Mouse (Mus musculus) fat pad, adult 2 months (tissue): ENCODE results near the gene Fibp.

Source experiments
- DNase-seq: peaks from one replicate; pipeline ENCODE4 v3.0.0-alpha.2; 2011; ENCODE audit warnings: low read depth, low spot score; ENCODE audit errors: extremely low read depth

Gene Fibp

DNA sequence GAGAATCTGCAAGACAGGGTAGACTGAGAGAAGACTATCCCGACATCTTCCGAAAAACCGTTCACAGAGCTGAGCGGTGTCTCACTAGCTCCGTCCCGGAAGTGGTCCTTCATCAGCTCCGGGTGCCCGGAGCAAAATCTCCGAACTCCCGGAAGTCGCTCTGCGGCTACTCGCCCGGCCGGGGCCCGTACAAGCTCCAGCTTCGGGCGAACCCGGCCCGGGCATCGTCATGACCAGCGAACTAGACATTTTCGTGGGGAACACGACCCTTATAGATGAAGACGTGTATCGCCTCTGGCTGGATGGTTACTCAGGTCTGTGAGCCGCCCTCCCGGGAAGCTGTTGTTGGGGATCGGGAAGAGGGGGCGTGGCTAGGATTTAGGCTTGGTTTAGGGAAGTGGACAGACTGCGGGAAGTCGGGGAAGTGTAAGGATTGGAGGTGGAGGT, at the start of gene Fibp:
Gene Fibp, plus strand, starts transcription at position 151 of the 447 bp plus-strand sequence.
- DNase-seq = no peak

DNA sequence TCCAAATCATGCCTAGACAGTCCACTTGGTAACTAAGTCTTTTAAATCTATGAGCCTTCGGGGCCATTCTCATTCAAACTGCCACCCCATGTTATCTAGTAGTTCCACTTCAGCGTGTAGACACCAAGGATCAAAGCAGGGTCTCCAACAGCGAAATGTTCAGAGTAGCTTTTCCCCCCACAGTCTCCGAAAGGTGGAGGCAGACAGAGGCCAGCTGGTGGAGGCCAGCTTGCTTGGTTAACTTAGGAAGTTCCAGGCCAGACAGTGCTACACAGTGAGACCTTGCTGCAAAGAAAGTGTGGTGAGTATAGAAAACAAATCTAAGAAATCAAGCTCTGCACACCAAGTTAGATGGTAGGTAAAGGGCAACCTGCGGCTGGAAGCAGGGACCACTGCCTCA, 49.8 kb upstream of the Fibp start:
- DNase-seq = no peak

DNA sequence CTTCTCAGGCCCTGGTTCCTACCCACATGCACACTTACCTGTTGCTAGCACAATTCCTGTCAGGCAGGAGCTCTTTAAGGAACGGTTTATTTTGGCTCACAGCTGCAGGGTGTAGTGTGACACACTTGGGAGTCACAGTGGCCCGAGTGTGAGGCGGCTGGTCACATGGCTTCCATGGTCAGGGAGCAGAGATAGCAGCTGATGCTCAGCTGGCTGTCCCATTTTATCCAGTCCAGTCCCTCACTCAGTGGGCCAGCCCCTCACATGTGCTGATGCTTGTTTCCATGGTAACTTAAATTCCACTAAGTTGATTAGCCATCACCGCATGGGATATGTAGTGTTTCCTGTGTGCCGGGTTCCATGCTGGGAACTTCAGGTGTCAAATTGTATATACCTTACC, 48.5 kb upstream of the Fibp start:
- no peak for DNase-seq

DNA sequence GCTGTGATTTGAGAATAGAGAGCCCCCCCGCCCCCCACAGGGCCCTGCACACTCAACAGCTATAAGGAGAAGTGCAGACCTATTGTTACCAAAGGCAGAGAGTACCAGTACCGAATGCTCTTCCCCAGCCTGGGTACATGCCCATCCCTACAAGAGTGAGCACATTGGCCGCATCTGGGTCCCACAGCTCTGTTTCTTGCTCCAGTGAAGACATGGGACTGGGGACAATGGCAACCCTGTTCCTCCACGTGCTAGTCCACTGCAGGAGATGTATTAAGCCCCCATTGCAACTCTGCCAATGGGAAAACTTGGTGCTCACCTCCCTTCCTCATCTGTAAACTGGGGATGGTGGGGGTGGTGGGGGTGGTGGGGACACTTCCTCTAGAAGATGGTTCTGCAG, 46.6 kb upstream of the Fibp start:
- no peak for DNase-seq

DNA sequence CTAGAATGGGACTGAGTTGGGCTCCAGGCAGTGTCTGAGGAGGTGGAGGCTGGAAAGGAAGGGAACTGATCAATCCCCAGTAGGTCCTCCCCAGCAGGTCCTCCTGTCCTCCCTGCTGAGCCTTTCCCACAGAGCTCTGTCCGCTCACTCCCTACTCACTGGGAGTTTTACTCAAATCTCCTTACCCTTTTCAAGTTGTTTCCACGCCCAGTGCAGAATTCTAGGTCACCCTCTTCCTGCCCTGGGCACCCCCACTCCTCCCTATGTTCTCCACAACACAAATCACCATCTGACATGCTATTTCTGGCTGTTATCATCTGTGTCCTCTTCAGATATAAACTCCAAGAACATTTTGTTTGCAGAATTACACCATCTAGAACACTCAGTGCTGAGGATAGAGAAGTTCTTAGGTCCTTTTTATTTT, 45.9 kb upstream of the Fibp start:
- no peak for DNase-seq

DNA sequence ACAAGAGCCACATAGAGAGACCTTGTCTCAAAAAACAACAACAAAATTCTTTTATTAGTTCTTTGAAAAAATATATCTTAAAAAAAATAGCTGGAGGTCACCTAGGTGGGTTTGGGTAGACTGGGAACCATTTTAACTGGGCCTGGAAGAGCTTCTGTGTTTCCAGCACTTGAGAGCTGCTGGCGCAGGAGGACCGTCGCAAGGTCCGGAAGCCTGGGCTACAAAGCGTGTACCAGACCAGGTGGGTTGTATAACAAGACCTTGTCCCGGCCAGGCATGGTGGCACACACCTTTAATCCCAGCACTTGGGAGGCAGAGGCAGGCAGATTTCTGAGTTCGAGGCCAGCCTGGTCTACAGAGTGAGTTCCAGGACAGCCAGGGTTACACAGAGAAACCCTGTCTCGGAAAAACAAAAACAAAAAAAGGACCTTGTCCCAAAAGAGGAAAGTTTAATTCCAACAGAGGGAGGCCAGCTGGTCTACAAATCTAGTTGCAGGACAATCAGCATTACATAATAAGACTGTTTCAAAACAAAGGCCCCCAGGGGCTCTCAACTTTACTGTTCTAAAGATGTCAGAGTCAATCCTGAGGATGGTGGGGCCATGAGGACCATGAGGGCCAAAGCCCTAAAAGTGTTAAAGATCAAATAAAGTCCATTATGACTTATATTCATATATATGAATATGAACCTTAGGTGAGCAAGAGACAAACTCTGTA, 41.5 kb upstream of the Fibp start:
- DNase-seq = no peak

DNA sequence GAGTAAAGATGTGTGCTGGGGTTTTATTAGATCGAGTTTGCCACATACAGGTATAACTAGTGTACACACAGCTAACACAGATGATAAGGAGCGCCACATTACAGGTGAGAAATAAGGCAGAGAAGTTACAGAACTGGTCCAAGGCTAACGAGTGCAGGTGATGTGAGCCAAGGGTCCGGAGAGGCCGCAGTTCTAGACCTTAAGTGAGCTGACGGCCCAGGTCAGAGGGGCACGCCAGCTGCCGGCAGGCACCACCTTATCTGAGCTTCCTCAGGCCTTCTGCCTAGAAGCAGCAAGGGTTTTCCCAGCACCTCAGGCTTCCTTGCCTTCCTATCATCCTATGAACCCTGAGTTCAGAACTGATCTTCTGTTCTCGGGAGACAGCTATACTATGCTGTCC, 40.8 kb upstream of the Fibp start:
- no peak for DNase-seq

DNA sequence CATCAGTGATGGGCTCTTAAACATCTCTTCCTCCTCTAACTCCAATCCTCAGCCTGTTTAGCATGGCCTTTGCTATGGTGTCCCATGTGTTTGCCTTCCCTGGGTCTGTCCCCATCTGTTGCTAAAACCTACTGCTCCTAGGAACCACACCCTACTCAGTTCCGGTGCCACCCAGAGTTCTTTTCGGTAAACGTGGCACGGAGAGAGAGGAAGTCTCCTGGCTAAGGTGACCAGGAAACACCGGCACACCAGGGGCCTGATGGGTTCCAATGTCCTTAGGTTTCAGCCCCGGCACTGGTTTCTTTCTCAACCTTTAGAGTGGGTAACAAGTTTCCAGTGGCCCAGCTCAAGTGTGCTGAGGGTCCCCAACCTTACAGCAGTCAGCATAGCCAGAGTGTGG, 39.8 kb upstream of the Fibp start:
- DNase-seq = no peak

DNA sequence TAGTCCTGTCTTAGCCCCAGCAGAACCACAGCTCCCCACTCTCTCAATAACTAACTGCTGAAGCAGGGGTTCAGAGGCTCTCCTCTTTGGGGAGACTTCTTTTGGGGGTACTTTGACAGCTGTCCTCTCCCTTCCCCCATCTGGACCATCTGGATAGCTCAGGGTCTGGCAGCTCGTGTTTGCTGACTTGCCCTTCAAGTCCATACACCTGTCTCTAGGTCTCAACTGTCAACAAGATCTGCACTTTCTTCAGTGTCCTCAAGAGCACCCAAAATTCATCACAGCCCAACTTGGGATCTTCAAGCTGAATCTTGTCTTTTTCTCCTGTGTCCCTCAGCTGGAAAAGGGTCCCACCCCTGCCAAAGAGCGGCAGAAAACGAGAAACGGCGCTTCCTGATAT, 38.6 kb upstream of the Fibp start:
- DNase-seq = no peak

DNA sequence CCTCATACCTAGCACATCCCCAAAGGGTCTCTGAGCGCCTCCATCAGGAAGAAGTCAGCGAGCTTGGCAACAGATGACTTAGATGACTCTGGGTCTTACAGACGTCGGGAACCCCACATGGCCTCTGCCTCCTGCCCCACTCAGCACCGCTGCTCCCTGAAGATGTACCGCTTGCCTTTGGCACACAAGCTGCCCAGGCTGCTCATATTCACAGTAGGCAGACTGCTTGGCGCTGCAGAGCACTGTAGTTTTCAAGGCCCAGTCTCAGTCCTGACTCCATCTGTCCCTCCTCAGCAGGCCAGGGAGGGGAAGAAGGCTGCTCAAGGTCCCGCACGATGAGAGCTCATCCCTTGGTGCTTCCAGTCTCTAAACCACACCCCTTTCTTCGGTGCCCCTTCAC, 38.1 kb upstream of the Fibp start:
- DNase-seq = no peak

DNA sequence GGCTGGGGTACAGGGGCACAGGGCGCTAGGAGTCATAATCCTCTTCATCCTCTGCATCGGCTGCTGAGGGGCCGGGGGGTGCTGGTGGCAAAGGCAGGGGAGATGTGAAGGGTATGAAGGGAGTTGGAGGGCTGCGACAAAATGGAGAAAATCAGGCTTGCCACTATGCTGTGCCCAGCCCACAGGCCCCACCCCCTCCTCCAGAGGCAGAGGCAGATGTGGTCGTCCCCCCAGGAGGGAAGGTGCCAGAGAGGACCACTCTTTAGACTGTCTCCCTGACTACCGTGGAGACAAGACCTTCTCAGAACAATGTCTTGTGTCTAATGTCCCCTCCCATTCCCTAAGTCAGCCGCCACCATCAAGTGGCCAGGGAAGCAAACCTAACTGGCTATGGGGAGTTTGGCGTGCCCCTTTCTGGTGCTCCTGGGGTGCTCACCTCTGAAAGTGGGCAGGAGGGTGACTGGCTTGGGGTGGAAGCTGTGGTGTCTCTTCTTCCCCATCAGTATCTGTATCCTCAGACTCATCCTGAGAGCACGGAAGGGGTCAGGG, 37.4 kb upstream of the Fibp start:
- no peak for DNase-seq

DNA sequence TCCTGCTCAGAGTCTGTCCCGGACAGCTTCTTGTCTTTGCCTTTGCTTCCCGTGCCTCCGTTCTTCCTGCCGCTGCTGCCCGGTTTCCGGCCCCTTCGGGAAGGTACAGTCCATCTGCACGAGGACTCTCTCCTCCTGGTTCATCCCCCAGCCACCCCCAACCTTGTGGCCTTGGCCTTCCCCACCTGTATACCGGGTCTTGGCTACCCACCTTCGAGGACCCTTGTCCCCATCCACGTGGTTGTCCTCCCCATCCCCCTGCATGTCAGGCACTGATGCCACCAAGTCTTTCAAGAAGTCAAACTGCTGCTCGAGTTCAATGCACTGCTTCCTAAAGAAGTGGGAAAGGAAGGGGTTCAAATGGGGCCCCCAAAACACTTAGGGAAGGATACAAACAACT, 36.9 kb upstream of the Fibp start:
- DNase-seq = no peak

DNA sequence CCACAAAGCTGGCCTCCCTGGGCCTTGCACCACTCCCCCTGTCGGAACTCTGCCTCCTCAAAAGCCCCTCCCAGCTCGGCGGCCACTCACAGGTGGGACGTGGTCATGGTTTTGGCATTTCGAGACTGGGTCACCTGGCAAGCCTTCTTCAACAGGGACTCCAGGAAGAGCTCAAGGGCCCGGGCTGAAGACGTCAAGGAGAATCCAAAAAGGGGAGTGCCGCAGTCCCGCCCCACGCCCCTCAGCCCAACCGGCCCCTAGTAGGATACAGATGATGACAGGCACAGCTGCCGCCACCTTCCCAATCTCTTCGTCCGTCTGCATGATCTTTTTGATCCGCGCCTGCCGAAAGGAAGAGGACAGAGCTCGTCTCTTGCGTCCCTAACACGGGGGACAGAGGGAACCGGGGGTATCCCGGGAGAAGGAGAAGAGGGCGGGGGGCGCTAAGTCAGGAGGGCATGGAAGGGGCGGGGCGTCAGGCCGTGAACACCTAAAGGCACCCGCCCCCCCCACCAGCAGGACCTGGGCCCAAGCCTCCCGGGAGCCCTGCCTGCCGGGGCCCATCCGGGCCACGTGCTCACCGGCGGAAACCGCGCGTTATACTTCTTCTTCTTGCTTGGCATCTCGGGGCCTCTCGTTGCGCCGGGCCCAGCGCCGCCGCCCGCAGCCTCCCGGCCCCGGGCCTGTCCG, 36.2 kb upstream of the Fibp start:
- DNase-seq = no peak

DNA sequence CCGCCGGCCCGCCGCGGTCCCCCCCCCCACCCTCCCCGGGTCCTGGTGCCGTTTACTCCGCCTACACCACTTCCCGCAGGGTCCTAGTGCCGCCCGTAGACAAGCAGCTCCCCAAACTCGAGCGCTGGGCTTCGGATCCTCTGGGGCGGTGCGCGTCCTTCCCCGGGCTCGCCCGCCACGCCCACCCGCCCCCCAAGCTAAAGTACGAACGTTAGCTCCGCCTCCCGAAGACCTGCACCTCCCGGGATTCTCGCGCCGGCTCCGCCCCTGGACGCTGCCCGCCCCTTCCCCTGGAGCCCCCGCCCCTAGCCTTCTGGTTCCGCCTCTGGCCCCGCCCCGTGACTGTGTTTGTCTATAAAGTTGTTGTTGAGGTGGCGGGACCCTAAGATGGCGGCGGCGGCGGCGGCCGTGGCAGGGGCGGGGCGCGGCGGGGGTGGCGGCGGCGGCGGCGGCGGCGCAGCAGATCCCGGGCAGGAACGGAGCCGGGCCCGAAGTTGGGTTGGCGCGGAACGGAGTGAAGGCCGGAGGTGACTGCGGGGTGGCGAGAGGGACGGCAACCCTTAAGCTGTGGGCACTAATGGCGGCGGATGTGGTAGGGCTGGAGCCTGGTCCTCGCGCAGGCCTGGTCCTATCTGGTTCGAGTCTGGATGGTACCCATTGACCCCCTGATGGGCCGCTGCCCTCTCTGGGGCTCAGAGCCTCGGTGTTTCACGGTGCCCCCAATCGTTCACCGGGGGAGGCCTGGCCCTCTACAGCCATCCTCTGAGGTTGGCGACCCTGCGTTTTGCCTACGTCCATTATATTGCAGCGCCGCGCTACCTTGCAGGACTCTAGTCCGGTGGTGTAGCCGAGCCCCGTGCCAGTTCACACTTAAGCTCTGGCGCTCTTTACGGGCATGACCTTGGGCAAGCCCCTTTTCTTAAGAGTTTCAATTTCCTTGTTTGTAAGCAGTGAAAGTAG, 35.4 kb upstream of the Fibp start, which contains the start of the genes Drap1 and AI837181:
Gene Drap1, minus strand, starts transcription at position 198 of the 960 bp plus-strand sequence.
Gene AI837181, plus strand, starts transcription at position 363 of the 960 bp plus-strand sequence.
- DNase-seq = peak; percentile 57

DNA sequence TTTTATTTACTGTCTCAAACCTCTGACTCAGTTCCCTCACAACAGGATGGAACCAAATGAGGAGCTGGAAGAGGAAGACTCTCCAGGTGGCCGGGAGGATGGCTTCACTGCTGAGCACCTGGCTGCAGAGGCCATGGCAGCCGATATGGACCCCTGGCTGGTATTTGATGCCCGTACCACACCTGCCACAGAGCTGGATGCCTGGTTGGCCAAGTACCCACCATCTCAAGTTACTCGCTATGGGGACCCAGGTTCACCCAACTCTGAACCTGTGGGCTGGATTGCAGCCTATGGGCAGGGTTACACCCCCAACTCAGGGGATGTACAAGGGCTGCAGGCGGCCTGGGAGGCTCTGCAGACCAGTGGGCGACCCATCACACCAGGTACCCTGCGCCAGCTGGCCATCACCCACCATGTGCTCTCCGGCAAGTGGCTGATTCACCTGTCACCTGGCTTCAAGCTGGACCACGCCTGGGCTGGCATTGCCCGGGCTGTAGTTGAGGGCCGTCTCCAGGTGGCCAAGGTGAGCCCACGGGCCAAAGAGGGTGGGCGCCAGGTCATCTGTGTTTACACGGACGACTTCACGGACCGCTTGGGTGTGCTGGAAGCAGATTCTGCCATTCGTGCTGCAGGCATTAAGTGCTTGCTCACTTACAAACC, 34.4 kb upstream of the Fibp start:
- no peak for DNase-seq

DNA sequence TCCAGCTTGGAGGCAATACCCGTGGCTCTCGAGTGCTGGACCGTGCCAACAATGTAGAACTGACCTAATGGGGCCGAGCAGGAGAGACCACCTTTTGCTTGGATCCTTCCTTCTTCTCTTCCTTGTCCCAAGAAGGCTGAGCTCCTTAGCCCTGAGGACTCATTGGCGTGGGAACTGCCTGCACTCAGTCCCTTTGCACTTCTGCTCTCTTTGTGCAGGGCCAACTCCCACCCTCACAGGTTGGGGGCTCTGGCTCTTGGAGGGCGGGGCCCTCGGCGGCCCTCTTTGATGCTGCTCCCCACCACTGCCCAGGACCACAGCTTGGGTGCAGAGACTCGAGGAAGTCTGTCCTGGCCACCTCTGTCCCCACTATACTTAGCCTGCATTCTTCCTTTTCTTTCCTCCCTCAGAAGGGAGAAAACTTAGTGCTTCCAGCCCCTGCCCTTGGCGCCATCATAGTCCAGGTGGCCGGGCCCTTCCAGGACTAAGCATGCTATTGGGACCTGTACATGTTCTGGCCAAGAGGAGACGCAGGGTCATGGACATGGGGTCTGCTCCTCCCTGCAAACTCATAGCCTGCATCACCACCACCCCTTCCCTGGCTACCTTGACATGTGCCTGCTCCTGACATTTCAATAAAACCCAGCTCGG, 33.6 kb upstream of the Fibp start:
- DNase-seq = no peak

DNA sequence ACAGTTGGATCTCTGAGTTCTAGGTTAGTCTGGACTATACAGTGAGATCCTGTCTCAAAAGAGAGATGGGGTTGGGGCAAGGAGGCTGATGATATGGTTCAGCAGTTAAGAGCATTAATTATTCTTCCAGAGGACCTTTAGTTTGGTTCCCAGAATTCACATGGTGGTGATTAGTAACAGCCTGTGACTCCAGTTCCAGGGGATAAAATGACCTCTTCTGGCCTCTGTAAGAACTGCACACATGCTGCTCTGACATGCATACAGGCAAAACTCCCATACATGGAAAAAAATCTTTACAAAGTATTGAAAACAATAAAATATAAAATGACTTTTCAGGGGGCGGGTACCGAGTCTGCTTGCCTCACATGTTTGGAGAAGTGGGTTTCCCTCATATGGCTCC, 32.3 kb upstream of the Fibp start:
- DNase-seq = no peak

DNA sequence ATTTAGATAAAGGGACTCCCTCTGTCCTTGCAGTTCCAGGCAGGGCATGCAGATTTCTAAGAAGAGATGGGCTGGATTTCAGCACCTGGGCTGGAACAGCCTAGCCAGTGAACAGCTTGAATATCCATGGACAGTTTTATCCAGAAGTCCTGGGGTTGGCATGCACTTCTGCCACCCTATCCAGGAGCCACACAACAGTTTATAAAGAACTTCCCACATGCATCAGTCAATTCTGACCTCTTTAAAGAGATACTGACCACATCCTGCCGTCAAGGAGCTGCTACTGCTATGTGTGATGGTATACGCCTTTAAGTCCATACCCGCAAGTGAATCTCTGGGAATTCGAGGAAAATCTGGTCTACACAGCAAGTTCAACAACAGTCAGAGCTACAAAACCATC, 31.2 kb upstream of the Fibp start:
- no peak for DNase-seq

DNA sequence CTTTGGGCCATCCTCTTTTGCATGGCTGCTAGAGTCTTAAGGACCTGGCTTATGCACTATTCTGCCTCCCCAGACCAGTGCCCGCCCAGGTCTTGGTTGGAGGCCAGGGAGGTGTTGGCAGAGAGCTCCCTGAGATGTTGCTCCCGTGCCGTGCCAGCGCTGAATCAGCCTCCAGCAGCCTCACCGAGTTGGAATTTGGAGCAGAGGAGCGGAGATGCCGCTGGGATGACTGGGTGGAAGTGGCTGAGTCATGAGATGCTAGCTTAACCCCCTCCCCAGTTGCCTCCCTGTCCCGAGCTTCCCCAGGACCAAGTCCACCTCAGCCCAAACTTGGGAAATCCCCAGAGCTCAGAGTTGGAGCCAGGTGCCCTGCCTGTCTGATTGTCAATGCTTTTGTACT, 30.6 kb upstream of the Fibp start:
- no peak for DNase-seq

DNA sequence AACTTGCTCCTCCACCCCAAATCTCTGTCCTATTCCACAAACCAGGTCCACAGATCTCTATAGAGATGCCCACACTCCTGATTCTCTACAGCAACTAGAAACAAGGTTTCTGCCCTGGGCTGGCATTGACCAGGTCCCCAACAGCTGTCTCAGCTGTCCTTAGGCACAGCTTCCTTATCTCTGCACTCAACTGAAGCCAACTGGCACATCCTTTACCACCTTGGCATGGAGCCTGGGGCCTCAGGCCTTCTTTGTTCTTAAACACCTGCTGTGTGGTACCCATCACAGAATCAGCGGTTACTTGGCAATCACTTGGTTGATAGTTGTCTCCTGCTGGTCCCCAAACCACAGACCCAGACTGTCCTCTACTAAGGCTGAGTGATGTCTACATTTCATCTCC, 30.0 kb upstream of the Fibp start:
- DNase-seq = no peak
